Mouse (Mus musculus) left cerebral cortex, postnatal 36 days (tissue): ENCODE results near the gene Rundc1. TPM values are rescaled to one million over a fixed set of nuclear protein-coding genes. Genes with fewer than 3 reads are reported as not detected.
"Not testable (repeated sequence)": the region's sequence is repeated elsewhere in the genome, so short reads cannot be mapped to it uniquely, and the experiment has no call there.

Experiments
- DNase-seq, 2 experiments: peaks; one replicate each; pipeline ENCODE4 v3.0.0; 2021 to 2022; ENCODE audit warnings: low spot score in 2 of 2, mixed read lengths in 1 of 2
- intact Hi-C: fragments of 180-260 bp; cut with DNase I; formaldehyde crosslinking; loops from one replicate; pipeline ENCODE4 v1.15.1; 2025
- total RNA-seq, 2 experiments: library from RNA; stranded (reverse); gene quantifications; 2 replicates each; pipeline ENCODE4 v1.2.3; 2021

Gene Rundc1
- total RNA-seq = 10 to 100 TPM; 32.7 to 40.6 TPM

- intact Hi-C loops = no loop called here
- peak; percentile 96 to 98 for DNase-seq
These were observed at the start of gene Rundc1, which contains the start of gene Ptges3l for GRCm38 (mm10) chr11:101424925-101425813. TSS of gene Rundc1 (plus strand) at chr11:101425085. TSS of gene Ptges3l (minus strand) at chr11:101425333.

GRCm38 (mm10) chr11:101378196-101378595, 46.7 kb upstream of the Rundc1 start:
- not testable (repeated sequence) for DNase-seq

GRCm38 (mm10) chr11:101378926-101379325, 46.0 kb upstream of the Rundc1 start:
- intact Hi-C loops = no loop called here
- DNase-seq = no peak

More at GRCm38 (mm10) chr11:101378196-101378595, 46.7 kb upstream of the Rundc1 start:
- intact Hi-C loops = not testable (repeated sequence)

- intact Hi-C loops = no loop called here
- DNase-seq = no peak
These were observed 43.1 kb upstream of the Rundc1 start for GRCm38 (mm10) chr11:101381817-101382216.

- DNase-seq = peak; percentile 39 to 68
- intact Hi-C loops = loop anchor here (2.0 to 5.0 kb wide), 2 partner anchors 72 to 183 kb away; no protein-coding TSS in a partner anchor
These were observed 29.8 kb upstream of the Rundc1 start for GRCm38 (mm10) chr11:101395110-101395509.

- no peak for DNase-seq
- intact Hi-C loops = no loop called here
These were observed 9.6 kb upstream of the Rundc1 start for GRCm38 (mm10) chr11:101415306-101415705.

- DNase-seq = no peak
- intact Hi-C loops = no loop called here
These were observed 8.3 kb upstream of the Rundc1 start for GRCm38 (mm10) chr11:101416433-101417100.

GRCm38 (mm10) chr11:101417101-101417855, 7.6 kb upstream of the Rundc1 start, which contains the start of gene Aarsd1:
TSS of gene Aarsd1 (minus strand) at chr11:101417615.
- DNase-seq = peak; percentile 92 to 93
- intact Hi-C loops = no loop called here

- intact Hi-C loops = no loop called here
- DNase-seq = peak; percentile 25 to 36
These were observed 5.9 kb upstream of the Rundc1 start for GRCm38 (mm10) chr11:101418991-101419390.

GRCm38 (mm10) chr11:101419610-101420009, 5.3 kb upstream of the Rundc1 start:
- intact Hi-C loops = no loop called here
- no peak for DNase-seq

GRCm38 (mm10) chr11:101420148-101420547, 4.7 kb upstream of the Rundc1 start:
- DNase-seq = no peak
- intact Hi-C loops = no loop called here

- intact Hi-C loops = no loop called here
- peak; percentile 23 to 64 for DNase-seq
These were observed 607 bp upstream of the Rundc1 start, which contains the start of gene Gm27029 for GRCm38 (mm10) chr11:101424105-101424851. TSS of gene Gm27029 (minus strand) at chr11:101424796.

- intact Hi-C loops = no loop called here
- DNase-seq = no peak
These were observed 1.3 kb downstream of the Rundc1 start for GRCm38 (mm10) chr11:101426165-101426564.

GRCm38 (mm10) chr11:101431327-101431726, 6.4 kb downstream of the Rundc1 start:
- intact Hi-C loops = no loop called here
- DNase-seq = no peak

- intact Hi-C loops = no loop called here
- DNase-seq = no peak
These were observed 8.5 kb downstream of the Rundc1 start for GRCm38 (mm10) chr11:101433396-101433795.

- intact Hi-C loops = no loop called here
- no peak for DNase-seq
These were observed 10.9 kb downstream of the Rundc1 start for GRCm38 (mm10) chr11:101435831-101436230.

- intact Hi-C loops = no loop called here
- DNase-seq = no peak
These were observed 12.0 kb downstream of the Rundc1 start for GRCm38 (mm10) chr11:101436916-101437315.

- DNase-seq, intact Hi-C loops: not testable (repeated sequence)
These were observed 13.1 kb downstream of the Rundc1 start for GRCm38 (mm10) chr11:101438006-101438405.
